Mouse (Mus musculus) testis, adult 2 months (tissue): ENCODE measurements at regions not wholly inside any gene's neighbourhood (a gene's known extent, or its start where the extent isn't known, plus 50 kb on each side); places are given as distances from the start of the nearest gene placed in this dataset.
A peak's percentile ranks its signal among the peaks of the same experiment; 100 is the strongest.

ENCODE experiments used
- H3K27ac ChIP-seq: fragments of 200-500 bp; 2 replicates; pipeline ENCODE4 v1.5.1; 2012; ENCODE audit warnings: low read depth, low read length; ENCODE audit not compliant: control insufficient read depth, insufficient read depth
- H3K27me3 ChIP-seq: fragments of 200-500 bp; 2 replicates; pipeline ENCODE4 v1.6.1; 2012; ENCODE audit warnings: mild to moderate bottlenecking, low read length, moderate library complexity; ENCODE audit not compliant: control insufficient read depth, insufficient read depth
- H3K36me3 ChIP-seq: fragments of 200-500 bp; 2 replicates; pipeline ENCODE4 v1.6.1; 2012; ENCODE audit warnings: mild to moderate bottlenecking, low read length; ENCODE audit not compliant: control insufficient read depth, insufficient read depth
- H3K4me1 ChIP-seq: fragments of 200-500 bp; 2 replicates; pipeline ENCODE4 v1.6.1; 2012; ENCODE audit warnings: low read length; ENCODE audit not compliant: control insufficient read depth, insufficient read depth
- H3K4me3 ChIP-seq: fragments of 200-500 bp; 2 replicates; pipeline ENCODE4 v1.5.1; 2012; ENCODE audit warnings: low read depth, mild to moderate bottlenecking, low read length, moderate library complexity, mixed read lengths; ENCODE audit not compliant: control insufficient read depth
- CTCF ChIP-seq: fragments of 200-500 bp; IDR thresholded peaks from 2 replicates; pipeline ENCODE4 v1.5.1; 2012; ENCODE audit warnings: low read depth, mild to moderate bottlenecking, inconsistent platforms, low read length, moderate library complexity; ENCODE audit not compliant: control insufficient read depth, insufficient read depth, insufficient replicate concordance
- POLR2A ChIP-seq: fragments of 200-500 bp; IDR thresholded peaks from 2 replicates; pipeline ENCODE4 v1.6.1; 2012; ENCODE audit warnings: low read depth, mild to moderate bottlenecking, inconsistent platforms, low read length, moderate library complexity; ENCODE audit not compliant: control insufficient read depth

- no peaks in the 10 kb centered on the region for H3K4me1 ChIP-seq
- no peak overlapping the region for H3K27ac ChIP-seq
- H3K27me3 ChIP-seq: no peaks in the 10 kb centered on the region
- H3K4me3 ChIP-seq: no peak overlapping the region
- no peak for TF ChIP-seq POLR2A
- TF ChIP-seq CTCF: no peak
- H3K36me3 ChIP-seq: no peaks in the 10 kb centered on the region
These were observed 456.2 kb downstream of the Pik3r1 start for GRCm38 (mm10) chr13:101311634-101312314.

- H3K27me3 ChIP-seq: no peaks in the 10 kb centered on the region
- no peaks in the 10 kb centered on the region for H3K36me3 ChIP-seq
- no peaks in the 10 kb centered on the region for H3K4me1 ChIP-seq
- no peak overlapping the region for H3K27ac ChIP-seq
- TF ChIP-seq POLR2A: no peak
- TF ChIP-seq CTCF: no peak
- H3K4me3 ChIP-seq: no peak overlapping the region
These were observed 459.3 kb downstream of the Pik3r1 start for GRCm38 (mm10) chr13:101308724-101309123.

GRCm38 (mm10) chr13:101305695-101306413, 462.2 kb downstream of the Pik3r1 start:
- no peaks in the 10 kb centered on the region for H3K4me1 ChIP-seq
- H3K27ac ChIP-seq: no peak overlapping the region
- no peak for TF ChIP-seq POLR2A
- no peak for TF ChIP-seq CTCF
- H3K27me3 ChIP-seq: no peaks in the 10 kb centered on the region
- no peaks in the 10 kb centered on the region for H3K36me3 ChIP-seq
- H3K4me3 ChIP-seq: peak overlapping the region; percentile 48

GRCm38 (mm10) chr13:101305063-101305462, 463.0 kb downstream of the Pik3r1 start:
- Histone ChIP-seq H3K27ac (no peak overlapping the region), H3K4me1 (no peaks in the 10 kb centered on the region), H3K4me3 (peak overlapping the region; percentile 25), H3K27me3 (no peaks in the 10 kb centered on the region), H3K36me3 (no peaks in the 10 kb centered on the region)
- TF ChIP-seq CTCF: no peak
- no peak for TF ChIP-seq POLR2A

- Histone ChIP-seq H3K4me3 (no peak overlapping the region), H3K27me3 (no peaks in the 10 kb centered on the region), H3K27ac (no peak overlapping the region), H3K36me3 (no peaks in the 10 kb centered on the region), H3K4me1 (no peaks in the 10 kb centered on the region)
- TF ChIP-seq POLR2A (no peak), CTCF (no peak)
These were observed 466.7 kb downstream of the Pik3r1 start for GRCm38 (mm10) chr13:101301361-101301760.

GRCm38 (mm10) chr13:101289407-101289806, 456.2 kb upstream of the Slc30a5 start:
- Histone ChIP-seq H3K4me1 (no peaks in the 10 kb centered on the region), H3K27ac (no peak overlapping the region), H3K4me3 (no peak overlapping the region), H3K27me3 (no peaks in the 10 kb centered on the region), H3K36me3 (no peaks in the 10 kb centered on the region)
- TF ChIP-seq CTCF: no peak
- no peak for TF ChIP-seq POLR2A

- Histone ChIP-seq H3K36me3 (no peaks in the 10 kb centered on the region), H3K27me3 (no peaks in the 10 kb centered on the region), H3K27ac (no peak overlapping the region), H3K4me1 (no peaks in the 10 kb centered on the region), H3K4me3 (no peak overlapping the region)
- no peak for TF ChIP-seq CTCF
- TF ChIP-seq POLR2A: no peak
These were observed 453.9 kb upstream of the Slc30a5 start for GRCm38 (mm10) chr13:101287131-101287530.
